8 mouse cellular contexts compared by ENCODE assay signal in the genomic region with DNA sequence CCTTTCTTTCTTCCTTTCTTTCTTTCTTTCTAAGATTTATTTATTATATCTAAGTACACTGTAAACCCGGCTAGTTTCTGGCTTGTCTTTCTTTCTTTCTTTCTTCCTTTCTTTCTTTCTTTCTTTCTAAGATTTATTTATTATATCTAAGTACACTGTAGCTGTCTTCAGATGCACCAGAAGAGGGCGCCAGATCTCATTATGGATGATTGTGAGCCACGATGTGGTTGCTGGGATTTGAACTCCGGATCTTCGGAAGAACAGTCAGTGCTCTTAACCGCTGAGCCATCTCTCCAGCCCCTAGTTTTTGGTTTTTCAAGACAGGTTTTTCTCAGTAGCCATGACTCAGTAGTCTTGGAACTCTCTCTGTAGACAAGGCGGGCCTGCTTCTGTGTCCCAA. TPM values are rescaled to one million over a fixed set of nuclear protein-coding genes. Genes with fewer than 3 reads are reported as not detected.
DNase-seq lines count a peak whose midpoint lies in the region; ATAC-seq and TF ChIP-seq lines count a peak whose summit lies in the region.
"Not testable (repeated sequence)": the region's sequence is repeated elsewhere in the genome, so short reads cannot be mapped to it uniquely, and the experiment has no call there.

No protein-coding gene starts in this region.

- peak; percentile 41 for TF ChIP-seq CTCF in gastrocnemius, adult 2 months (IDR thresholded peaks at IDR 0.05)
- TF ChIP-seq CTCF in liver, embryonic 14.5 days (IDR thresholded peaks at IDR 0.05; ENCODE audit: low read depth): peak; percentile 59

- H3K27me3 ChIP-seq in heart, embryonic 14.5 days (ENCODE audit: control insufficient read depth, insufficient read depth, low read length); liver, embryonic 14.5 days (ENCODE audit: control insufficient read depth, insufficient read depth, low read length): not testable (repeated sequence)

- not testable (repeated sequence) for H3K9me3 ChIP-seq in ES-E14 (ENCODE audit: control insufficient read depth, insufficient read depth, low read depth, low read length); heart, embryonic 14.5 days (ENCODE audit: control insufficient read depth, low read length); liver, embryonic 14.5 days (ENCODE audit: control insufficient read depth, low read length)

- TF ChIP-seq EP300 in liver, embryonic 14.5 days (IDR thresholded peaks at IDR 0.05; ENCODE audit: low read depth): not testable (repeated sequence)

- in situ Hi-C loops in ES-E14 (cut with MboI; ENCODE audit: low sequenced_read_pairs in 2 of 2, unreplicated experiment in 2 of 2): not testable (repeated sequence)

- not testable (repeated sequence) for H3K4me2 ChIP-seq in heart, embryonic 14.5 days (ENCODE audit: low read length); liver, embryonic 14.5 days (ENCODE audit: low read depth)

- H3K4me3 ChIP-seq in ES-E14 (ENCODE audit: insufficient read depth in 1 of 2, low read depth in 1 of 2, low read length in 2 of 2, poor library complexity in 1 of 2, severe bottlenecking in 1 of 2); gastrocnemius, adult 2 months; heart, embryonic 14.5 days (ENCODE audit: control insufficient read depth in 1 of 2, insufficient read depth in 1 of 2, low read depth in 1 of 2, low read length in 2 of 2); liver, embryonic 14.5 days (ENCODE audit: insufficient read depth in 1 of 2, low read depth in 2 of 2, low read length in 2 of 2): not testable (repeated sequence)

- intact Hi-C loops in gastrocnemius, adult 2 months (cut with DNase I): not testable (repeated sequence)

- H3K9ac ChIP-seq in ES-E14 (ENCODE audit: insufficient read depth, low read depth, low read length, poor library complexity, severe bottlenecking); heart, embryonic 14.5 days (ENCODE audit: low read length); liver, embryonic 14.5 days (replicated peaks): not testable (repeated sequence)

- not testable (repeated sequence) for H3K36me3 ChIP-seq in ES-E14 (ENCODE audit: control insufficient read depth, insufficient read depth, low read length, poor library complexity, severe bottlenecking); heart, embryonic 14.5 days (ENCODE audit: control insufficient read depth, insufficient read depth, low read length); liver, embryonic 14.5 days (replicated peaks; ENCODE audit: control insufficient read depth, insufficient read depth, low read depth)

- ATAC-seq in heart, embryonic 14.5 days (ENCODE audit: insufficient number of reproducible peaks, insufficient read depth, low FRiP score, low read depth); liver, embryonic 14.5 days (ENCODE audit: insufficient read depth): not testable (repeated sequence)

- peak; percentile 24 for DNase-seq in 3134 (ENCODE audit: extremely low read depth, insufficient read length, low spot score)
- not testable (repeated sequence) for DNase-seq in ES-E14 (ENCODE audit: low read depth, low spot score); gastrocnemius, adult 2 months; liver, embryonic 14.5 days (ENCODE audit: low read depth in 3 of 3, low spot score in 3 of 3)
- peak; percentile 44 for DNase-seq in induced T-regulatory cell, adult 2 months (ENCODE audit: low read depth)
- DNase-seq in naive thymus-derived CD4-positive, alpha-beta T cell, adult 2 months (ENCODE audit: low read depth): peak; percentile 39
- DNase-seq in thymus, postnatal 4 days: peak; percentile 45

- 71% methylated on average over 7 of the region's 7 CpGs for WGBS in heart, embryonic 14.5 days
- WGBS in liver, embryonic 14.5 days (ENCODE audit: insufficient replicate concordance): 47% methylated on average over 7 of the region's 7 CpGs

- H3K4me1 ChIP-seq in ES-E14 (ENCODE audit: control insufficient read depth in 2 of 2, insufficient read depth in 2 of 2, low read length in 2 of 2, poor library complexity in 1 of 2): peaks cover 18% of the 10 kb centered on the region in 2 experiments
- H3K4me1 ChIP-seq in heart, embryonic 14.5 days (ENCODE audit: control insufficient read depth in 2 of 2, insufficient read depth in 2 of 2, low read length in 2 of 2): peaks cover 27 to 32% of the 10 kb centered on the region in 2 experiments
- peaks cover 0 to 17% of the 10 kb centered on the region in 2 experiments; a peak in 3 of 4 replicates for H3K4me1 ChIP-seq in liver, embryonic 14.5 days (replicated peaks; ENCODE audit: control insufficient read depth in 2 of 2, insufficient read depth in 2 of 2, low read length in 1 of 2)

- peak overlapping the region; percentile 100 for H3K27ac ChIP-seq in ES-E14 (ENCODE audit: insufficient read depth, low read depth, low read length, poor library complexity, severe bottlenecking)
- H3K27ac ChIP-seq in gastrocnemius, adult 2 months: peak overlapping the region; percentile 90
- peak overlapping the region; percentile 98 to 99; a peak in 3 of 4 replicates for H3K27ac ChIP-seq in heart, embryonic 14.5 days (replicated peaks in 1 of 2; ENCODE audit: control insufficient read depth in 1 of 2, insufficient read depth in 1 of 2, low read depth in 2 of 2, low read length in 2 of 2)
- not testable (repeated sequence) for H3K27ac ChIP-seq in liver, embryonic 14.5 days

RNA-seq across cellular contexts. Expression of a gene that starts 16.1 kb away (rescaled TPM):
- 108 and 146 TPM in 2 replicates for total RNA-seq in ES-E14 (2012; rRNA removed)
- 100 to 1,000 TPM; 236 to 647 TPM for total RNA-seq in gastrocnemius, adult 2 months (2021)
- polyA plus RNA-seq in heart, embryonic 14.5 days (2014; fragmentation: Nextera tagmentation; extraction: Ambion mirVana): 2,473 and 2,606 TPM in 2 replicates
- 83.7 and 88.2 TPM in 2 replicates for polyA plus RNA-seq in liver, embryonic 14.5 days (2012; rRNA removed)
- polyA plus RNA-seq in liver, embryonic 14.5 days (2014; fragmentation: Nextera tagmentation; extraction: Ambion mirVana): 128 and 132 TPM in 2 replicates

RNA-seq across cellular contexts. Expression of a gene that starts 55.3 kb away (rescaled TPM):
- 50.1 and 106 TPM in 2 replicates for total RNA-seq in ES-E14 (2012; rRNA removed)
- total RNA-seq in gastrocnemius, adult 2 months (2021): 1 to 10 TPM; 1.8 to 2.1 TPM
- polyA plus RNA-seq in heart, embryonic 14.5 days (2014; fragmentation: Nextera tagmentation; extraction: Ambion mirVana): 11.8 and 12.4 TPM in 2 replicates
- polyA plus RNA-seq in liver, embryonic 14.5 days (2012; rRNA removed): 6.1 and 6.4 TPM in 2 replicates
- 8.5 and 9.9 TPM in 2 replicates for polyA plus RNA-seq in liver, embryonic 14.5 days (2014; fragmentation: Nextera tagmentation; extraction: Ambion mirVana)

Comparison
In these comparisons a context has a peak if more than half of its experiments do, and no peak if none do; other contexts are left out.
1. RNA of a gene that starts 55.3 kb away (total RNA-seq): 50.1 to 106 TPM in ES-E14; 1.8 to 2.1 TPM in gastrocnemius, adult 2 months; every median in the first group is over 10 times any median in the second.